Mouse (Mus musculus) T-helper 2 cell (primary cell): Measurements from ENCODE around the gene Cd9.

Experiments
- in situ Hi-C: fragments of 300-600 bp; cut with MboI, MseI; formaldehyde crosslinking; loops from one replicate; pipeline ENCODE4 v1.15.1; 2025; ENCODE audit warnings: high pct_unique_total_duplicates

Cd9 gene

DNA sequence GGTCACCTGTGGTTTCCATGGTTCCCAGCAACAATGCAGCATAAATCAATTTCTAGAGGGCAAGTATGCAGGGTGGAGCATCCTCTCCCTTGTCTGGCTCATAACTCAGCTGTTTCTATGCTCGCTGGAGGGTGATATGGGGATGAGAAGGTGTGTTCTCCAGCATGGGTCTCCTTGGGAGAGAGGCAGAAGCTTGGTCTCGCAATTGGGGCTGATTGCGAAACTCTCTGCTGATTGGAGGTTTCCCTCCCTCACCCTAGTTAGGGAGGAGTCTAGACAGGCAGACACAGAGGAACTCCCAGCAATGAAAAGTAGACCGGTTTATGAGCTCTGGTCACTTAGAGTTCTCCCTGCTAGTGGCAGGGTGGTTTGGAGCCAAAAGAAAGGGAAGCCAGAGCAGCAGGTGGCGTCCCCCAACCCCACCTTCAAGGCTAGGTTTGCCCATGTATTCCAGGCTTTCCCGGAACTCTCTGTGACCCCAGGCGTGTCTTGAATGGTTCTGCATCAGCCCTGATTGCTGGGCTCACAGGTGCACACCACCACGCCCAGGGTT is 83.5 kb downstream of the Cd9 start:
- in situ Hi-C loops = loop anchor here (25.0 kb wide), 1 partner anchor 1126 kb away; the partner anchor contains the start of gene Kcna5

DNA sequence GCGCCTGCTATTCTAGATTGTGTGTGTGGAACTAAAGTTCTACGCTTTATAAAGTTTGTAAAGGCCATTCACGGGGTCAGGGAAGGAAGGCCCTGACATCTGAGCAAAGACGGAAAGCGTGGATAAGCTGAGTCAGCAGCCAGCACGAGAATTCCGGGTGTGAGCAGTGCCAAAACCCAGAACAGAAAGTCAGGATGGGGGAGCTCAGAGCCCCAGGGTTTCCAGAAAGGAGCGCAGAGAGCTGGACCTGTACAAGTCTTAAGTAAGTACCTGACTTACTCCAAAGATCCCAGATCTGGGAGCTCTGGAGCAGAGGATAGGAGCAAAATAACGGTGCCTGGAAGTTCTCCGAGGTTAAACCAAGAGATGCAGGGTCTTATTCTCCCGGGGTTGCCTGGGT is 84.0 kb downstream of the Cd9 start:
- in situ Hi-C loops = loop anchor here (25.0 kb wide), 1 partner anchor 1127 kb away; the partner anchor contains the start of gene Kcna5
